Mouse (Mus musculus): ENCODE measurements around the gene Bola2. TPM values are rescaled to one million over a fixed set of nuclear protein-coding genes. Genes with fewer than 3 reads are reported as not detected.

Bola2 gene
- polyA plus RNA-seq, 1 experiment: 63.9 TPM

DNA sequence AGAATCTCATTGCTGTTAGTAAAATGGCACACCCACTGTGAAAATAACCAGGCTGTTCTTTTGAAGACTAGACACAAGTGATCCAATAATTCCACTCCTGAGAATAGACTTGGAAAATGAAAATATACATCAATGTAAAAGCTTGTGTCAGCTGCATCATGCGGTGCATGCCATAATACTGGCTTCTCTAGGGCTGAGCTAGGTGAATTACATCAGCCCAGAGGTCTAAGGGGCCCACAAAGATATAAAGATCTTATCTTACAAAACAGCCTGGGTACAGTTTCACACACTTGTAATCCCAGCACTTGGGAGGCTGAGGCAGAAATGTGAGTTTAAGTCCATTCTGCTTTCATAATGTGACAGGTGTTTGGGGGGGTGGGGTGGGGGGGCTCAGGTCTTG, 37.7 kb upstream of the Bola2 start:
- H3K4me3 ChIP-seq (ENCODE audit: insufficient read depth, low read depth, low read length): no peak overlapping the region
- WGBS: 90% methylated on average over 1 of the region's 1 CpGs
- no peak overlapping the region for H3K27ac ChIP-seq (ENCODE audit: insufficient read depth, low read depth, low read length)
- H3K4me1 ChIP-seq (ENCODE audit: control insufficient read depth, insufficient read depth, low read length): peaks cover 2% of the 10 kb centered on the region; the same call in 1 of the 2 replicates
- H3K36me3 ChIP-seq (ENCODE audit: control insufficient read depth, insufficient read depth, low read length): no peaks in the 10 kb centered on the region; the same call in 1 of the 2 replicates
- H3K27me3 ChIP-seq (replicated peaks; ENCODE audit: control insufficient read depth, insufficient read depth, low read length): no peaks in the 10 kb centered on the region
- TF ChIP-seq POLR2A (IDR thresholded peaks at IDR 0.05; ENCODE audit: low read depth, low read length): no peak
- TF ChIP-seq CTCF (conservative IDR thresholded peaks at IDR 0.05; ENCODE audit: insufficient read depth, insufficient read length, low read depth, low read length): no peak
- DNase-seq: no peak

DNA sequence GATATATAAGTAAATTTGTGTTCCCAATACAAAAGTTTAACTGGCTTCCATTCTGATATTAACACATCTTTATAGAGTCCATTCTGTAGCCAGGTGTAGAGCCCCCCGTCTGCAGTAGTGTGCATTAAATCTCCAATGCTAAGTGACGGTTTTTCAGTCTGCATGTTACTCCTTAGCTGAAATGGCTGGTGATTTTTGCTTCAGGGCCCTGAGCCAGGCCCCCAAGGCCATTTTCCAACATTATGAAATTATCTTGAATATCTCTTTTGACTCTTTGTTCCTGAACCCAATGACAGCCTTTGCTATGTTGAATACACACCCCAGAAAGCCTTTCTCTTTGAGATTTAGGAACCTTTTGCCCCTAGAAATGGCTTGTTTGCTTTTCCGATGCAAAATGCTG, 35.4 kb upstream of the Bola2 start:
- Histone ChIP-seq H3K27ac (ENCODE audit: insufficient read depth, low read depth, low read length) (no peak overlapping the region), H3K4me1 (ENCODE audit: control insufficient read depth, insufficient read depth, low read length) (peaks cover 1% of the 10 kb centered on the region; the same call in 1 of the 2 replicates), H3K27me3 (replicated peaks; ENCODE audit: control insufficient read depth, insufficient read depth, low read length) (no peaks in the 10 kb centered on the region), H3K4me3 (ENCODE audit: insufficient read depth, low read depth, low read length) (no peak overlapping the region), H3K36me3 (ENCODE audit: control insufficient read depth, insufficient read depth, low read length) (no peaks in the 10 kb centered on the region; the same call in none of the 2 replicates)
- no peak for DNase-seq
- WGBS: 91% methylated on average over 3 of the region's 3 CpGs
- TF ChIP-seq POLR2A (IDR thresholded peaks at IDR 0.05; ENCODE audit: low read depth, low read length) (no peak), CTCF (conservative IDR thresholded peaks at IDR 0.05; ENCODE audit: insufficient read depth, insufficient read length, low read depth, low read length) (no peak)

DNA sequence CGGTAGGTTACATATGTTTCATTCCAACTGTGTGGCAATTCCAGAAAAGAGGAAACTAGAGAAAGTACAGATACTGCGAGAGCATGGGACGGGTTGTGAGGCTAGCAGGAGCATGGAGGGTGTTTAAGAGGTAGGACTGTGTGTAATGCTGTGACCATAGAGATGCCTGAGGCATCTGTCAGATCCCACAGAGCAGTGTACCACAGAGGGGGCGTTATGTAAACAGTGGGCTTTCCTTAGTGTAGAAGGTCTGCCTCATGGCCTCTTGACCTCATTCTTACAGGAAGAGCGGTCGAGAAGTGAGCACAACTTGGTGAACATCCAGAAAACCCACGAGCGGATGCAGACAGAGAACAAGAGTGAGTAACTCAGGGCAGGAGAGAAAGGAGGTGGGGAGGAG, 31.6 kb upstream of the Bola2 start:
- Histone ChIP-seq H3K27ac (ENCODE audit: insufficient read depth, low read depth, low read length) (no peak overlapping the region), H3K36me3 (ENCODE audit: control insufficient read depth, insufficient read depth, low read length) (no peaks in the 10 kb centered on the region; the same call in none of the 2 replicates), H3K4me3 (ENCODE audit: insufficient read depth, low read depth, low read length) (no peak overlapping the region), H3K27me3 (replicated peaks; ENCODE audit: control insufficient read depth, insufficient read depth, low read length) (no peaks in the 10 kb centered on the region), H3K4me1 (ENCODE audit: control insufficient read depth, insufficient read depth, low read length) (no peaks in the 10 kb centered on the region)
- DNase-seq: no peak
- TF ChIP-seq CTCF (conservative IDR thresholded peaks at IDR 0.05; ENCODE audit: insufficient read depth, insufficient read length, low read depth, low read length): no peak
- TF ChIP-seq POLR2A (IDR thresholded peaks at IDR 0.05; ENCODE audit: low read depth, low read length): no peak
- 69% methylated on average over 8 of the region's 8 CpGs for WGBS

DNA sequence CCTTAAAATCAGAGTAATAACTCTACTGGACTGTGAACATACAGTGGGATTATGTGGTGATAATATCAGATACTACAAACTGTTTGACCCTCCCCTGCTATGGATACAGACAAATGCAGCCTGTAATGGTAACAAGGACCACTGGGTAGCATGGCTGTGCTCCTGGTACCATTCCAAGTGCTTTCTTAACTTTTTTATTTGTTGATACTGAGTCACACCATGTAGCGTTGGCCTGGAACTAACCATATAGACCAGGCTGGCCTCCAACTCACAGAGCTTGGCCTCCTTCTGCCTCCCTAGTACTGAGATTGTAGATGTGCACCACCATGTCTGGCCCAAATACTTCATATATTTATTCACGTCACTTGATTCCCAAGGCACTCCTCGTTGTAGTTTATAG, 29.9 kb upstream of the Bola2 start:
- no peak overlapping the region for H3K4me3 ChIP-seq (ENCODE audit: insufficient read depth, low read depth, low read length)
- TF ChIP-seq CTCF (conservative IDR thresholded peaks at IDR 0.05; ENCODE audit: insufficient read depth, insufficient read length, low read depth, low read length) (no peak), POLR2A (IDR thresholded peaks at IDR 0.05; ENCODE audit: low read depth, low read length) (no peak)
- no peaks in the 10 kb centered on the region for H3K27me3 ChIP-seq (replicated peaks; ENCODE audit: control insufficient read depth, insufficient read depth, low read length)
- H3K27ac ChIP-seq (ENCODE audit: insufficient read depth, low read depth, low read length): no peak overlapping the region
- peak; percentile 57 for DNase-seq
- H3K4me1 ChIP-seq (ENCODE audit: control insufficient read depth, insufficient read depth, low read length): no peaks in the 10 kb centered on the region
- WGBS: 90% methylated on average over 3 of the region's 3 CpGs
- no peaks in the 10 kb centered on the region; the same call in none of the 2 replicates for H3K36me3 ChIP-seq (ENCODE audit: control insufficient read depth, insufficient read depth, low read length)

DNA sequence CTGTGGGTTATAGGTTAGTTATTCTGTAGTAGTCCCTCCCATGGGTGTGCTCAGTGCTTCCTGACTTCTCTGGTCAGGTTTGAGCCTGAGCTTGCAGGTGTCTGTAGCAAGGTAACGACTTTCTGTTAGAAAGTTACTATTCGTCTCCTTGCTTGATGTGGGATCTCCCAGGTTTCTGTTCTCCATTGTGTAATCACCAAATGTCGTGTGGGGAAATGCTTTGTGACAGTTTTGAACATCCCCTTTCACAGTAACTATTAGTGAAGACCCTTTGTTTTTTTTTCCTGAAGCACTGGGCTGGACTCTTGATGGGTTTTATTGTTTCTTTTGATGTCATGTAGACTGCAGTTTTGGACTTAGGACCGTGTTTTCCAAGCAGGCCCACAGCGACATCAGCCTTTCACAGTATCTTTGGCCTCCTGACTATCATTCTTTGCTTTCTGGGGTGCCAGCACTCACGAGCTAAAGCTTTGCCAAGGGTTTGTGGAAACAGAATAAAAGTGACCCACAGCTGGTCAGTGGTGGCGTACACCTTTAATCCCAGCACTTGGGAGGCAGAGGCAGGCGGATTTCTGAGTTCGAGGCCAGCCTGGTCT, 27.6 kb upstream of the Bola2 start:
- WGBS: 80% methylated on average over 9 of the region's 9 CpGs
- TF ChIP-seq POLR2A (IDR thresholded peaks at IDR 0.05; ENCODE audit: low read depth, low read length) (no peak), CTCF (conservative IDR thresholded peaks at IDR 0.05; ENCODE audit: insufficient read depth, insufficient read length, low read depth, low read length) (no peak)
- DNase-seq: no peak
- Histone ChIP-seq H3K4me3 (ENCODE audit: insufficient read depth, low read depth, low read length) (no peak overlapping the region), H3K27me3 (replicated peaks; ENCODE audit: control insufficient read depth, insufficient read depth, low read length) (no peaks in the 10 kb centered on the region), H3K36me3 (ENCODE audit: control insufficient read depth, insufficient read depth, low read length) (peaks cover under 1% of the 10 kb centered on the region), H3K4me1 (ENCODE audit: control insufficient read depth, insufficient read depth, low read length) (no peaks in the 10 kb centered on the region), H3K27ac (ENCODE audit: insufficient read depth, low read depth, low read length) (no peak overlapping the region)

DNA sequence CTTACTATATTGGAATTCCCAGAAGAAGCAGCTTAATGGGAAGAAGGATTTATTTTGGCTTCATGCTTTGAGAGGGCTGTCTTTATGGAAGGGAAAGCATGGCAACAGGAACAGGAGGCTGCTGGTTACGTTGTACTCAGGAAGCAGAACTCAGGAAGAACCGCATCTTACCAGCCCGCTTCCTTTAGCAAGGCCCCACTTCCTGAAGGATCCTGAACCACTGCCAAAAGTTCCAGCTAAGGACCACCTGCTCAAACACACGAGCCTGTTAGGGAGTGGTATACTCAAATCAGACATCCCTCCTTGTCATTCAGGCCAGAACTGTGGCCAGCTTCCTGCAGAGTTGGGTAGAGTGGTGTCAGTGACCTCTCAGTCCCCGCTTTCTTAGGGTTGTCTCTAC, 26.7 kb upstream of the Bola2 start:
- no peaks in the 10 kb centered on the region for H3K4me1 ChIP-seq (ENCODE audit: control insufficient read depth, insufficient read depth, low read length)
- WGBS: 78% methylated on average over 5 of the region's 5 CpGs
- H3K27ac ChIP-seq (ENCODE audit: insufficient read depth, low read depth, low read length): no peak overlapping the region
- TF ChIP-seq POLR2A (IDR thresholded peaks at IDR 0.05; ENCODE audit: low read depth, low read length): no peak
- TF ChIP-seq CTCF (conservative IDR thresholded peaks at IDR 0.05; ENCODE audit: insufficient read depth, insufficient read length, low read depth, low read length): no peak
- H3K36me3 ChIP-seq (ENCODE audit: control insufficient read depth, insufficient read depth, low read length): peaks cover 4% of the 10 kb centered on the region
- no peaks in the 10 kb centered on the region for H3K27me3 ChIP-seq (replicated peaks; ENCODE audit: control insufficient read depth, insufficient read depth, low read length)
- H3K4me3 ChIP-seq (ENCODE audit: insufficient read depth, low read depth, low read length): no peak overlapping the region
- no peak for DNase-seq

DNA sequence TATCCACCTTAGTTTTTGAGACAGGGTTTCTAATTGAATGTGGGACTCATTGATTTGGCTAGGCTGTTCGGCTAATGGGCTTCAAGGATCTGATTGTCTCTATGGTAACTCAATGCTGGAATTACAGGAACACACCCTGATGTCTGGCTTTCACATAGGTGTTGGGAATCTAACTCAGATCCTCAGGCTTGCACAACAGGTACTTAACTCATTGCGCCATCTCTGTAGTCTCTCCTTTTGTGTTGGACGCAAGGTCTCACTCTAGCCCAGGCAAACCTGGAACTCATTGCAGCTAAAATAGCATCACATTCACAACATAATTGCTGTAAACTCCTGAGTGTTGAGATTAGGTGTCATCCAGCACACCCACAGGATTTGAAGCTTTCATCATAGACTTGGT, 25.0 kb upstream of the Bola2 start:
- H3K4me3 ChIP-seq (ENCODE audit: insufficient read depth, low read depth, low read length): no peak overlapping the region
- H3K4me1 ChIP-seq (ENCODE audit: control insufficient read depth, insufficient read depth, low read length): peaks cover under 1% of the 10 kb centered on the region; the same call in 1 of the 2 replicates
- H3K27me3 ChIP-seq (replicated peaks; ENCODE audit: control insufficient read depth, insufficient read depth, low read length): no peaks in the 10 kb centered on the region
- TF ChIP-seq POLR2A (IDR thresholded peaks at IDR 0.05; ENCODE audit: low read depth, low read length) (no peak), CTCF (conservative IDR thresholded peaks at IDR 0.05; ENCODE audit: insufficient read depth, insufficient read length, low read depth, low read length) (no peak)
- WGBS: 97% methylated on average over 3 of the region's 3 CpGs
- H3K27ac ChIP-seq (ENCODE audit: insufficient read depth, low read depth, low read length): no peak overlapping the region
- no peak for DNase-seq
- H3K36me3 ChIP-seq (ENCODE audit: control insufficient read depth, insufficient read depth, low read length): peaks cover 4% of the 10 kb centered on the region

All from kidney, adult 2 months (tissue).